Mouse (Mus musculus): ENCODE measurements at regions not wholly inside any gene's neighbourhood (a gene's known extent, or its start where the extent isn't known, plus 50 kb on each side); places are given as distances from the start of the nearest gene placed in this dataset.

GRCm38 (mm10) chr12:12783699-12784605 lies 157.8 kb downstream of the Mycn start:
- no peak for TF ChIP-seq POLR2A (IDR thresholded peaks at IDR 0.05; ENCODE audit: control insufficient read depth, low read depth, low read length)
- no peak for TF ChIP-seq CTCF (IDR thresholded peaks at IDR 0.05; ENCODE audit: control insufficient read depth, insufficient read depth, insufficient replicate concordance, low read depth, low read length)
